Mouse (Mus musculus) testis, adult 2 months (tissue): ENCODE results near the gene Znhit6.

ENCODE experiments used
- CTCF ChIP-seq: fragments of 200-500 bp; IDR thresholded peaks from 2 replicates; pipeline ENCODE4 v1.5.1; 2012; ENCODE audit warnings: low read depth, mild to moderate bottlenecking, inconsistent platforms, low read length, moderate library complexity; ENCODE audit not compliant: control insufficient read depth, insufficient read depth, insufficient replicate concordance
- POLR2A ChIP-seq: fragments of 200-500 bp; IDR thresholded peaks from 2 replicates; pipeline ENCODE4 v1.6.1; 2012; ENCODE audit warnings: low read depth, mild to moderate bottlenecking, inconsistent platforms, low read length, moderate library complexity; ENCODE audit not compliant: control insufficient read depth

GRCm38 (mm10) chr3:145653191-145653940, 77.4 kb downstream of the Znhit6 start:
- TF ChIP-seq POLR2A: no peak
- no peak for TF ChIP-seq CTCF
